Mouse (Mus musculus): ENCODE measurements around the gene Gm44579. TPM values are rescaled to one million over a fixed set of nuclear protein-coding genes. Genes with fewer than 3 reads are reported as not detected.

Gm44579 gene
- polyA plus RNA-seq, 1 experiment from 2014 or later, result not detected

GRCm38 (mm10) chr15:98222377-98222776 lies 1.6 kb upstream of the Gm44579 start:
- no peak overlapping the region for H3K9ac ChIP-seq (replicated peaks; ENCODE audit: low read length)
- H3K4me2 ChIP-seq (ENCODE audit: low read depth, low read length), result no peak overlapping the region
- H3K27ac ChIP-seq (replicated peaks; ENCODE audit: low read depth, low read length), result no peak overlapping the region
- ATAC-seq (replicated peaks; ENCODE audit: insufficient number of reproducible peaks, low FRiP score, low TSS enrichment, low read depth) (no peak), DNase-seq (ENCODE audit: low spot score) (no peak)
- H3K4me1 ChIP-seq (ENCODE audit: control insufficient read depth, insufficient read depth, low read length), result no peaks in the 10 kb centered on the region
- H3K27me3 ChIP-seq (ENCODE audit: control insufficient read depth, insufficient read depth, low read length), result no peaks in the 10 kb centered on the region
- H3K4me3 ChIP-seq (ENCODE audit: low read depth, low read length), result no peak overlapping the region
- H3K36me3 ChIP-seq (replicated peaks; ENCODE audit: control insufficient read depth, insufficient read depth, low read depth, low read length), result no peaks in the 10 kb centered on the region
- H3K9me3 ChIP-seq (replicated peaks; ENCODE audit: control insufficient read depth, low read length), result no peaks in the 10 kb centered on the region

DNA sequence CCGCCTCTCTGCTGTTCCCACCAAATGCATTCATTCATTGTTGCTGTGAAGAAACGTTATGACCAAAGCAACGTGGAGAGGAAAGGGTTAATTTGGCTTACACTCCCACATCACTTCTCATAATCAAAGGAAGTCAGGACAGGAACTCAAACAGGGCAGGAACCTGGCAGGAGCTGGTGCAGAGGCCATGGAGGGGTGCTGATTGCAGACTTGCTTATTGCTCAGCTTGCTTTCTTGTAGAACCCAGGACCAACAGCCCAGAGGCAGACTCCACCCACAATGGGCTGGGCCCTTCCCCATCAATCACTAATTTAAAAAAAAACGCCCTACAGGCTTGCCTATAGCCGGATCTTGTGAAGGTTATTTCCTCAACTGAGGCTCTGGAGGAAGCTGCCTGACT lies 6.6 kb downstream of the Gm44579 start:
- Histone ChIP-seq H3K4me2 (ENCODE audit: low read depth, low read length) (no peak overlapping the region), H3K9ac (replicated peaks; ENCODE audit: low read length) (no peak overlapping the region), H3K4me3 (ENCODE audit: low read depth, low read length) (no peak overlapping the region), H3K36me3 (replicated peaks; ENCODE audit: control insufficient read depth, insufficient read depth, low read depth, low read length) (no peaks in the 10 kb centered on the region), H3K9me3 (replicated peaks; ENCODE audit: control insufficient read depth, low read length) (no peaks in the 10 kb centered on the region), H3K4me1 (ENCODE audit: control insufficient read depth, insufficient read depth, low read length) (no peaks in the 10 kb centered on the region), H3K27me3 (ENCODE audit: control insufficient read depth, insufficient read depth, low read length) (no peaks in the 10 kb centered on the region), H3K27ac (replicated peaks; ENCODE audit: low read depth, low read length) (no peak overlapping the region)
- DNase-seq (ENCODE audit: low spot score) (no peak), ATAC-seq (replicated peaks; ENCODE audit: insufficient number of reproducible peaks, low FRiP score, low TSS enrichment, low read depth) (no peak)
- 76% methylated on average over 5 of the region's 5 CpGs for WGBS

GRCm38 (mm10) chr15:98213336-98213870 lies 7.4 kb downstream of the Gm44579 start:
- ATAC-seq (replicated peaks; ENCODE audit: insufficient number of reproducible peaks, low FRiP score, low TSS enrichment, low read depth), result no peak

GRCm38 (mm10) chr15:98209676-98210075 lies 11.1 kb downstream of the Gm44579 start:
- ATAC-seq (replicated peaks; ENCODE audit: insufficient number of reproducible peaks, low FRiP score, low TSS enrichment, low read depth), result no peak
- DNase-seq (ENCODE audit: low spot score), result no peak
- H3K9me3 ChIP-seq (replicated peaks; ENCODE audit: control insufficient read depth, low read length), result no peaks in the 10 kb centered on the region
- no peaks in the 10 kb centered on the region for H3K27me3 ChIP-seq (ENCODE audit: control insufficient read depth, insufficient read depth, low read length)
- H3K27ac ChIP-seq (replicated peaks; ENCODE audit: low read depth, low read length), result no peak overlapping the region
- no peaks in the 10 kb centered on the region for H3K4me1 ChIP-seq (ENCODE audit: control insufficient read depth, insufficient read depth, low read length)
- H3K4me2 ChIP-seq (ENCODE audit: low read depth, low read length), result no peak overlapping the region
- WGBS, result 84% methylated on average over 7 of the region's 7 CpGs
- H3K4me3 ChIP-seq (ENCODE audit: low read depth, low read length), result no peak overlapping the region
- no peak overlapping the region for H3K9ac ChIP-seq (replicated peaks; ENCODE audit: low read length)
- no peaks in the 10 kb centered on the region for H3K36me3 ChIP-seq (replicated peaks; ENCODE audit: control insufficient read depth, insufficient read depth, low read depth, low read length)

More at GRCm38 (mm10) chr15:98213336-98213870, 7.4 kb downstream of the Gm44579 start:
- Histone ChIP-seq H3K4me3 (ENCODE audit: low read depth, low read length) (no peak overlapping the region), H3K27me3 (ENCODE audit: control insufficient read depth, insufficient read depth, low read length) (no peaks in the 10 kb centered on the region), H3K27ac (replicated peaks; ENCODE audit: low read depth, low read length) (no peak overlapping the region), H3K4me1 (ENCODE audit: control insufficient read depth, insufficient read depth, low read length) (no peaks in the 10 kb centered on the region), H3K36me3 (replicated peaks; ENCODE audit: control insufficient read depth, insufficient read depth, low read depth, low read length) (no peaks in the 10 kb centered on the region), H3K4me2 (ENCODE audit: low read depth, low read length) (no peak overlapping the region), H3K9ac (replicated peaks; ENCODE audit: low read length) (no peak overlapping the region), H3K9me3 (replicated peaks; ENCODE audit: control insufficient read depth, low read length) (no peaks in the 10 kb centered on the region)
- DNase-seq (ENCODE audit: low spot score), result no peak
- 68% methylated on average over 5 of the region's 5 CpGs for WGBS

DNA sequence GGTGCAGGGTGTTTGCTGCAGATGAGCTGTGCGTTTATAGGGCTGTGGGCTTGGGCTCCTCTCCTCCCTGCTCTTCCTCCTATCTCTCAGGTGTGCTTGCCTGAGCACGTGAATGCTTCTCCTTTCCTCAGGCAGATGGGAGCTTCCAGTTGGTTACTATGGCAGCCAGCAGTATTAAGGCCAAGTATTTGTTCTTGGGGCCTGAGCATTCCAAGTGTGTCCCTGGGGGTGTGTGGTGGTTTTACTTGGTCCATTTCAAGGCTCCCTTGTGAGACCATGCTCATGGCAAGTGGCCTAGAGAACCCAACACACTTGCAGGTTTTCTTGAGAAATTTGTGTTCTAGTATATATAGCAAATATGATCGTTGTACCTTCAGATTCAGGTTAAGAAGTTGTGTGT lies 25.3 kb downstream of the Gm44579 start, which contains the start of gene Olfr288:
Gene Olfr288, minus strand, starts transcription at position 101 of the 400 bp plus-strand sequence.
- Histone ChIP-seq H3K27ac (replicated peaks; ENCODE audit: low read depth, low read length) (no peak within 1 kb of the TSS), H3K9me3 (replicated peaks; ENCODE audit: control insufficient read depth, low read length) (no peaks in the 10 kb centered on the region), H3K9ac (replicated peaks; ENCODE audit: low read length) (no peak within 1 kb of the TSS), H3K4me1 (ENCODE audit: control insufficient read depth, insufficient read depth, low read length) (no peaks in the 10 kb centered on the region), H3K36me3 (replicated peaks; ENCODE audit: control insufficient read depth, insufficient read depth, low read depth, low read length) (no peaks in the 10 kb centered on the region), H3K4me3 (ENCODE audit: low read depth, low read length) (no peak within 1 kb of the TSS), H3K27me3 (ENCODE audit: control insufficient read depth, insufficient read depth, low read length) (no peaks in the 10 kb centered on the region), H3K4me2 (ENCODE audit: low read depth, low read length) (no peak within 1 kb of the TSS)
- 80% methylated on average over 3 of the region's 3 CpGs for WGBS
- DNase-seq (ENCODE audit: low spot score) (no peak), ATAC-seq (replicated peaks; ENCODE audit: insufficient number of reproducible peaks, low FRiP score, low TSS enrichment, low read depth) (no peak)

GRCm38 (mm10) chr15:98184456-98184855 lies 36.3 kb downstream of the Gm44579 start:
- 65% methylated on average over 4 of the region's 4 CpGs for WGBS
- H3K9ac ChIP-seq (replicated peaks; ENCODE audit: low read length), result no peak overlapping the region
- no peaks in the 10 kb centered on the region for H3K9me3 ChIP-seq (replicated peaks; ENCODE audit: control insufficient read depth, low read length)
- H3K4me2 ChIP-seq (ENCODE audit: low read depth, low read length), result no peak overlapping the region
- ATAC-seq (replicated peaks; ENCODE audit: insufficient number of reproducible peaks, low FRiP score, low TSS enrichment, low read depth), result no peak
- H3K4me1 ChIP-seq (ENCODE audit: control insufficient read depth, insufficient read depth, low read length), result no peaks in the 10 kb centered on the region
- H3K27ac ChIP-seq (replicated peaks; ENCODE audit: low read depth, low read length), result no peak overlapping the region
- H3K4me3 ChIP-seq (ENCODE audit: low read depth, low read length), result no peak overlapping the region
- no peaks in the 10 kb centered on the region for H3K27me3 ChIP-seq (ENCODE audit: control insufficient read depth, insufficient read depth, low read length)
- no peaks in the 10 kb centered on the region for H3K36me3 ChIP-seq (replicated peaks; ENCODE audit: control insufficient read depth, insufficient read depth, low read depth, low read length)
- DNase-seq (ENCODE audit: low spot score), result no peak

GRCm38 (mm10) chr15:98181856-98182570 lies 38.8 kb downstream of the Gm44579 start:
- no peak for DNase-seq (ENCODE audit: low spot score)
- Histone ChIP-seq H3K9ac (replicated peaks; ENCODE audit: low read length) (no peak overlapping the region), H3K36me3 (replicated peaks; ENCODE audit: control insufficient read depth, insufficient read depth, low read depth, low read length) (no peaks in the 10 kb centered on the region), H3K4me2 (ENCODE audit: low read depth, low read length) (no peak overlapping the region), H3K27ac (replicated peaks; ENCODE audit: low read depth, low read length) (no peak overlapping the region; the same call in 1 of the 2 replicates), H3K9me3 (replicated peaks; ENCODE audit: control insufficient read depth, low read length) (no peaks in the 10 kb centered on the region), H3K27me3 (ENCODE audit: control insufficient read depth, insufficient read depth, low read length) (no peaks in the 10 kb centered on the region), H3K4me1 (ENCODE audit: control insufficient read depth, insufficient read depth, low read length) (no peaks in the 10 kb centered on the region), H3K4me3 (ENCODE audit: low read depth, low read length) (no peak overlapping the region)
- no peak for ATAC-seq (replicated peaks; ENCODE audit: insufficient number of reproducible peaks, low FRiP score, low TSS enrichment, low read depth)
- WGBS, result 66% methylated on average over 12 of the region's 12 CpGs

- DNase-seq (ENCODE audit: low spot score), result peak; percentile 95
- no peaks in the 10 kb centered on the region for H3K9me3 ChIP-seq (replicated peaks; ENCODE audit: control insufficient read depth, low read length)
- H3K4me3 ChIP-seq (ENCODE audit: low read depth, low read length), result peak overlapping the region; percentile 41
- ATAC-seq (replicated peaks; ENCODE audit: insufficient number of reproducible peaks, low FRiP score, low TSS enrichment, low read depth), result peak; percentile 97
- no peaks in the 10 kb centered on the region for H3K4me1 ChIP-seq (ENCODE audit: control insufficient read depth, insufficient read depth, low read length)
- WGBS, result under 1% methylated on average over 30 of the region's 30 CpGs
- no peak overlapping the region for H3K27ac ChIP-seq (replicated peaks; ENCODE audit: low read depth, low read length)
- H3K36me3 ChIP-seq (replicated peaks; ENCODE audit: control insufficient read depth, insufficient read depth, low read depth, low read length), result no peaks in the 10 kb centered on the region
- peak overlapping the region; percentile 60 for H3K4me2 ChIP-seq (ENCODE audit: low read depth, low read length)
- H3K27me3 ChIP-seq (ENCODE audit: control insufficient read depth, insufficient read depth, low read length), result no peaks in the 10 kb centered on the region
- peak overlapping the region; percentile 30 for H3K9ac ChIP-seq (replicated peaks; ENCODE audit: low read length)
These were observed 39.6 kb downstream of the Gm44579 start for GRCm38 (mm10) chr15:98181132-98181711.

All from embryonic facial prominence, embryonic 11.5 days (tissue).